Mouse (Mus musculus) naive thymus-derived CD4-positive, alpha-beta T cell, adult 2 months (primary cell): Measurements from ENCODE around the gene Mansc4.

Experiments
- DNase-seq: peaks from one replicate; pipeline ENCODE4 v3.0.0-alpha.2; 2011; ENCODE audit warnings: low read depth

Mansc4 gene

DNA sequence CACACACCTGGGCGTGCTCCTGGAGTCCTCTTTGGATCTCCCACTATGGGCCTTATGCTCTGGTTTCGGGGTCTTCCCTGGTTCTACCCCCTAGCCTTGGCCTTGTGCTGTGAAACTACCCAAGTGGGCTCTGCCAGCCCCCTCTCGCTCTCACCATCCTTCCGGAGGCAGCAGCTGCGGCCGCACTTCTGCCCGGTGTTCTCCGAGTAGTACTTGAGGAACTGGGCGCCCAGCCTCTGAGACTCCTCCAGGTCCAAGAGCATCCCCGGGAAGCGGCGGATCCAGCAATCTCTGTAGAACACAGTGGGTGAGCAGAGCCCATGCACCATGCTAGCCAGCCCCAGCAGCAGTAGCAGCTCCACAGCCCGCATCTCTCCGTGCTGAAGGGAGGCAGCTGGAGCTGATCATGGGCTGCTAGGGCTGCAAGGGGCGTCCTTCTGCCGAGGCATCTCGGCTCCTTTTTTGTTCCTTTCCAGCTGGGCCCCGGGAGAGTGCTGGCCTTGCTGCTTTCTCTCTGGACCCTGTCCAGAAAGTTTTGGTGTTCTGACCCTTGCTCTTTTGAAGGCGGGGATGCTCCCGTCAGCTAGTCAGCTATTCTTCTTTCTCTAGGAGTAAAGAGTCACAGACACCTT is at the start of gene Mansc4:
Gene Mansc4 (minus strand): TSS at position 439 of the 632 bp plus-strand sequence.
- no peak for DNase-seq

DNA sequence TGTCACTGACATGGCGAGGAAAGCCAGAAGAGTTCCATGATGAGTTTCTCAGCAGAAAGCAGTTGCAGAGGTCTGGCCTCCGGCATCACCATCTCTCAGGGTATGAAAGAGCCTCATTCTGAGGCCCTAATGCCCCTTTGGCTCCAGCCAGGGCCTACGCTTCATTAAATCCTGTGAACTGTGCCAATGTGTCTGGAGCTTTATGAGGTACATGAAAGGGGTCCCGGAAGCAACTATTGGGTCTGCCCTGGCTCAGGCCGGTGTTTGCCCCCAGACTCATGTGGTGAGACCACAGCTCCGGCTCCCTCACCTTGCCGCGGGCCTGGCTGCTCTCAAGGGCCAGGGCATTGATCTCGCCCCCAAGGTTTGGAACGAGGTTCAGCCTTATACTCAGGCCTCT is 40.4 kb upstream of the Mansc4 start:
- no peak for DNase-seq

DNA sequence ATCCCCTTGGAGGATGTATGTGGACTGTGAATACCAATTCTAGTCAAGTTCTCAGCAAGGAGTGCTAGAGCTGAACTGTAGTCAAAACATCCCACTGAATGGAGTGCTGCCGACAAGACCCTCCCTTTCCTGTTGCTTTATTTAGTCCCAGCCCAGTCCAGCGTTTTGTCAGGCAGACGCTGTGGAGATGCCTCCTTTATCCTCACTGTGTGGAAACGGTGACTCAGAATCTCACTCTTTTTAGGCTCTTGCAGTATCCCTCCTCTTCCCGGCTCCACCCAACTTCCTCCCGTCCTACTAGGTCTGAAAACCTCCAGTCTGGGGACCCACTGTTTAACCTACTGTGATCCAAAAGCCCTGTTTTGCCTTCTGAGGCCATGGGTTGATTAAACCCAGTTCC is 34.5 kb upstream of the Mansc4 start:
- DNase-seq = no peak

DNA sequence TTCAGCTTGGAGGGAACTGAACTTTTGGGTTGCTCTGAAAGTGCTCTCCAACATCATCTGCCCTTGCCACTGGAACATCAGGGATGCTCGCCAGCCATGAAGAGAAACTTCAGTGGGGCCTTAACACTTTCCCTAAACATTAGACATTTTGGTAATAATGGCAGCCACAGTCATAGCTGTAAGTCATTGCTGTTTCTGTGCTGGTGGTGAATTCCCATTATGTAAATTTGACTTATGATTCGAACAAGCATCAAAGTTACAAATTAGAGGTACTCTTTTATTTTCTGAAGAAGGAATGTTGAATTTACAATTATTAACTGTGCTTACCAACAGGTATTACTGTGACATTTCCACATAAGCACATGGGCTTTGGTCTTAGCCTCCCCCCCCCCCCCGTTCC is 31.4 kb upstream of the Mansc4 start:
- DNase-seq = no peak

DNA sequence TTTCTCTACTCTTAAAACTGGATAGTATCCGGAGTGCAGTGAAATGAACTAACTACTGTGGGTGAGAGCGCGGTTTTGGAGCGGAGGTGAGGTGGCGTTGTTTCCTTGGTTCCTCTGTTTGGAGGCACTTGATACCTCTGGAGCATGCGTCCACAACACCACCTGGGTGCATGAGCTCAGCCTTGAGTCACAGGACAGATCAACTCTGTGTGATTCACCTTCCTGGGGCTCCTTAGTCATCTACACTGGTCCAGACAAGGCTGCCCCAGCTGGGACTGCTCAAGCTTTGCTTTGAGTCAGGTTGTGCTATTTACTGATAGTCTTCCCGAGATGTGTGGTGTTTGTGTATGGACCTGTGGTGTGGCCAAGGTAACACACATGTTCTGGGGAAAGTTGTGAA is 30.9 kb upstream of the Mansc4 start:
- DNase-seq = no peak

DNA sequence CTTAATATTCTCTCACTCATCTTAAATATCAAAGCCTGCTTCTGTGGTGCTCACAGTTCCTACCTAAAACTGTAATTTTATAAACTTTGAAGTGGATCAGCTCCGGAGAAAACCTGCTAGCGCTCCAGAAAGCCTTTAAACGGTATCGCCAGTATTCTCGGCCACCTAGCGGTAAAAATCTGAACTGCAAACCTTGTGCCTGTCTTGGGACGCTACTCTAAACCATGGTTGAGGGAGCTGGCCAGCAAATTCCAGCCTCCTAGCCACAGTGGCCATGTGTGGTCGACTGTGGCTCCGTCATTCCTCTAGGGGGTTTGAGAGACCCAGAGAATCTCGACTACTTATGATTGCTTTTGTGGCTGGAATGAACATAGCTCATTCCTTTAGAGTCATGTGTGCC is 29.7 kb upstream of the Mansc4 start:
- DNase-seq = peak; percentile 83

DNA sequence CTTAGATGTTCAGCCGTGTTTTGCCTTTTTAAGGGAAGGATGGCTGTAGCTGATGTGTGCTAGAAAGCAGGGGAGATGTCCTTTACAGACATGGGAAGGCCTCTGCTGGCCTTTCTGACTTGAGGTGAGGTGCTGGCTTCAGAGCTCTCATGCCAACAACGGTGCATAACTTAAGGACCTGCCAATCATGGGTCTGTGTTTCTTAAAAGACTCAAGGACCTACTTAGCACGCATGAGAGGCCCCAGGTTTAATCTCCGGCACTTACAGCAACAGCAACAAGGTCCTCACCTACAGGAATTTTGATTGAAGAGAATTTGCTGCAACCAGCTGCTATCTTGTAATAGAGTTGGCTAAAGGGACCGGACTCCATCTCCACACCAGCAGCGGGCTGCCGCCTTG is 22.5 kb upstream of the Mansc4 start:
- DNase-seq = no peak

DNA sequence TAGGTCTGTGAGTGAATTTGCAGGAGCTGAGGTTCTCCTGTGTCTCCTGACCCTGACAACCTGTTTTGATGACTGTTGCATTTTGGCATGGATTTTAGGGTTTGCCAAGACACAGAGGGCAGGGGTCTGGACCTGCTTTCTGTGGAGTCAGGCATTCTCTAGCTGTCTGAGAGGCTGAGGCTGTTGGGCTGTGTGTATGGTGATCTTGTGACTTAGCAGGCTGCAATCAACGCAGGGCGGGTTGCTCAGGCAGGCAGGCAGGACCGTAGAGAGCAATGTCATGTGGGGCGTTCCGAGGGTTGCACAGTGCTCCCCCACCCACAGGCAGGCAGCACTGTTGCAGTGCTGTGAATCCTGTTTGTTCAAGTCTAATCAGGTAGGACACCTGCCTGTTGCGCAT is 19.9 kb upstream of the Mansc4 start:
- DNase-seq = no peak

DNA sequence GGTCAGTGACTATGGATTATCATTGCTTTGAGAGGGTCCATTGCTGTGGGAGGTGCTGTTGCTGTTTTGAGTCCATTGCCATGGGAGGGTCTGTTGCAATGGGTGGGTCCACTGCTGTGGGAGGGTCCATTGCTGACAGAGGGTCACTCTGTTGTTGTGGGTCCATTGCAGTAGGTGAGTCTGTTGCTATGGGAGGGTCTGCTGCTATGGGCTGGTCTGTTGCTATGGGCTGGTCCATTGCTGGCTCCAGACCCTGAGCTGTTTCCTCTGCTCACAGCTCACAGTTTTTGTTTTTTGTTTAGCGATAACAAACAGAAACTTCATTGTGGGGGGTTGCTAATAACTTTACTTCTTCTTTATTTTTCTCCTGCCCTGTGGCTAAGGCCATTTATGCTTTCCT is 18.7 kb upstream of the Mansc4 start:
- DNase-seq = no peak

DNA sequence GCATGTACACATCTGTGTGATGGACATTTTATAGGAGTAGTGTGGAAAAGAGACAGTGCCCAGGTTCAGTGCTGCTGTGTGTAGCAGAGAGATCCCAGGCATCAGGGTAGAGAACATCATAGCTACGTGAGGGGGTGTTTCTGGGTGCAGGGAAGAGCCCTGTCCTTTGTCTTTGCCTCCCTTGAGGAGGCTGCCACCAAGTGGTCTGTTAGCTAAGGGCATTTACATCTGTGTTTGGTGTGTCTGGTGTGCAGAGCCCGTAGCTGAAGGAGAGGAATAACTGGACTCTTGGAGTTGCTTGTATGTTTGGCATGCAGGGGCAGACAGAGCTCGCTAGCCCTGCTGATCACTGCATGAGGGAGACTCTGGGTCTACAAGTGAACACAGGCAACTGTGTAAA is 15.5 kb upstream of the Mansc4 start:
- DNase-seq = peak; percentile 54

DNA sequence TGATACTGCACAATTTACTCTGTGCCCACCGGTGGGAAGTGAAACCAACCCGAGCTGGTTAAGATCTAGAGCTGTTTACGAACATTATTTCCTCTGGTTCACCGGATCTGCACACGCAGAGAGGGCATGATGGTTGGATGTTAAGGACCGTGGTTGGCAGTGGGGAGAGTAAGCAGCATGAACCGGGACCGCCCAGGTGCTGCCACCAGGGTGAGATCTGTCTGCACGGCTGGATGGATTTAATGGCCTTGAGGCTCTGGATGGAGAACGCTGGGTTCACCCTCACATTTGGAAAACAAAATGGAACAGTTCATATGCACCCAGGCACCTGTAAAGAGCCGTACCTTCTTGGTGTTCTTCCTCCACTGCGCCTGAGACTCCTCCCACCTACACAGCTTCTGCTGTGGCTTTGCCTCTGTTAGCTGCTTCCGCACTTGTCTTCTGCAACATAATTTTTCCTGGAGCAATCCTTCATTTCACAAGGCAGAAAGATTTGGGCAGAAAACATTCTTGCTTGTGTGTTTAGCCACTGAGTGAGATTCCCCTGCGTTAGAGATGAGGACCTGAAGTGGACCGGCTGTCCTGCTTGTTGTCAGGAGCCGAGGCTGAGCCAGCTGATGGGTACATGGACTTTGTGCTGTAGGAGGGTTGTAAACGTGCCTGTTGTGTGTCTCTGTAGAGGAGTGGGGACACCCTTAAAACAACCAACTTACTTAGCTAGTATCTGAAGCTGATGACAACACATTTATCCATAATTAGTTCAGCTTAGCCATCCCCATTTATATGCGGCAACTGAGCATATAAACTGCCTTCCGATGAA is 12.8 kb upstream of the Mansc4 start:
- peak; percentile 82 for DNase-seq

DNA sequence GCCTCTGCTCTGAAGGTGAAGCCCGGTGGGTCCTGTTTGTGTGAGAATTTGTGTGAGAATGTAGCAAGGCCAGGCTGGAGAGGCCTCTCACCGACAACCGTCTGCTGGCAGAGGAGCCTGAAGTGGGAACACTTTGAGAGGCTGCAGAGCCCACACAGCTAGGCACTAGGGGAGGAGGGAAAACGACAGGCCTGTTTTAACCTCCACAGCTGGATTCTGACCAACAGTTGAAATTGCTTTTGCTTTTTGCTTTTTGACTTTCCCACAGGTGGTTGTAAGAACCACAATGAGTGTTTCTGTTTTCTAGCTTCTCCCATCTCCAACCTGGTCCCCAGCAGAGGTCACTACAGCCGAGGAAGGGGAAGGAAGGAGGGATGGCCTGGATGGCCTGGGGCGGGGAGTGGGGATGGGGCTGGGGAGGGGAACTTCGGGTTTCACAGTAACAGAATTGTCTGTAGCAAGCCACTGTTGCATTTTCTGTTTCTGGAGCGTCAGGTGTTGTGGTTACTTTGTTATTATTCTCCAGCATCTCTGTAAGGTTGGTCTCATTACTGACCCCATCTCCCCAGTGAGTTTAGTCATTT is 10.6 kb upstream of the Mansc4 start:
- DNase-seq = no peak

DNA sequence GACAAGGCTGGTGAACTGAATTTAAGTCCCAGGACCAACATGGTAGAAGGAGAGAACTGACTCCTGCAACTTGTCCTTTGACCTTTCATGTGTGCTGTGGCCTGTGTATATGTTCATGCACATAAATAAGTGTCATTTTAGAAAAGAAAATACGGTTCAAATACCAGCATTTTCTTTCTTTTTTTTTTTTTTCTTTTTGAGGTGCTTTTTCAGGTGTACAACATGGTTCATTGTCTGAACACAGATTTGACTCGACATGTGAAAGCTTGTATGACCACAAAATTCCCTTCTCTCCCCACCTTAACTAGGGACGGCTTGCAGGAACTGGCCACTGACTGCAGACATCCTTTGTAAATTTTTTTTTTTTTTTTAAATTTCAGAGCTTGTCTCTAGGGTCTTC is 10.1 kb upstream of the Mansc4 start:
- no peak for DNase-seq

DNA sequence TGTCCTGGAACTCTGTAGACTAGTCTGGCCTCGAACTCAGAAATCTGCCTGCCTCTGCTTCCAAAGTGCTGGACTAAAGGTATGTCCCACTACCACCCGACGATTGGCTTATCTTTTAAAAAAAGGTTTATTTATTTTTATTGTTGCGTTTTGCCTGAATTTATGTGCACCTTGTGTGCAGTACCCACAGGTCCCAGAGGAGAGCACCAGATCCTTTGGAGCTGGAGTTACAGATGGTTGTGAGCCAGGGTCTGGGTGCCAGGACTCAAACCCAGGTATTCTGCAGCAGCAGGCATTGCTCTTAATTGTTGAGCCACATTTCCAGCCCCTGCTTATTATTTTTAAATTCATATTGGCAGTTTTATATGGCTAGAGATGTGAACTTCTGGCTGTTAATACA is 9.3 kb upstream of the Mansc4 start:
- no peak for DNase-seq

DNA sequence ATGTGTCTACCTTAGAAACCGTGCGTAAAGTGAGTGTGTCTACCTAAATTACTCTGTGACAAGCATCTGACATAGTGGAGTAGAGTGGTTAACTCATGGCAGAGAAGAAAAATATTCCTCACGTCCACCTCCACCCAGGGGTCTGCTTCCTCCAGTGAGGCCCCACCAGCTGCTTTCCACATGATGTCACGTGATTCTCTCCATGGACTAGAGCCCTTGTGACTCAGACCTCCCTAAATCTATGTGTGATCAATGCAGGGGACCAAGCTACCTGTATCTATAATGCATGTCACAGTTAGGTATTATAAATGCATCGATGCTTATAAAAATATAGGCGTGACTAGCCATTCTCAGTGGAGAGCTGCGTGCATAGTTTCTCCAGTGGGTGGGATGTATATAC is 7.9 kb upstream of the Mansc4 start:
- DNase-seq = no peak

DNA sequence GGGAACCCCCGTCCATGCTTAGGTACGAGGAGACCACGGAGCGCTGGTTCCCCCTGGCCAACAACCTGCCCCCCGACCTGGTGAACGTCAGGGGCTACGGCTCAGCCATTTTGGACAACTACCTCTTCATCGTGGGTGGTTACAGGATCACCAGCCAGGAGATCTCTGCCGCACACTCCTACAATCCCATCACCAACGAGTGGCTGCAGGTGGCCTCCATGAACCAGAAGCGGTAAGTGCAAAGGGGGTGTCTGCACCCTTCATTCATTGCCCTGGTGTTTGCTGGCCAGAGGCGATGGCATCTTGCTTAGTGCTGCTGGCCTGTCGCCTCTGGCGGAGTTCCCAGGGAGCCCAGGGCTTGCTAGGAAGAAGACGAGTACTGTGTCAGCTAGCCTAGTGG is 5.3 kb upstream of the Mansc4 start:
- DNase-seq = no peak

DNA sequence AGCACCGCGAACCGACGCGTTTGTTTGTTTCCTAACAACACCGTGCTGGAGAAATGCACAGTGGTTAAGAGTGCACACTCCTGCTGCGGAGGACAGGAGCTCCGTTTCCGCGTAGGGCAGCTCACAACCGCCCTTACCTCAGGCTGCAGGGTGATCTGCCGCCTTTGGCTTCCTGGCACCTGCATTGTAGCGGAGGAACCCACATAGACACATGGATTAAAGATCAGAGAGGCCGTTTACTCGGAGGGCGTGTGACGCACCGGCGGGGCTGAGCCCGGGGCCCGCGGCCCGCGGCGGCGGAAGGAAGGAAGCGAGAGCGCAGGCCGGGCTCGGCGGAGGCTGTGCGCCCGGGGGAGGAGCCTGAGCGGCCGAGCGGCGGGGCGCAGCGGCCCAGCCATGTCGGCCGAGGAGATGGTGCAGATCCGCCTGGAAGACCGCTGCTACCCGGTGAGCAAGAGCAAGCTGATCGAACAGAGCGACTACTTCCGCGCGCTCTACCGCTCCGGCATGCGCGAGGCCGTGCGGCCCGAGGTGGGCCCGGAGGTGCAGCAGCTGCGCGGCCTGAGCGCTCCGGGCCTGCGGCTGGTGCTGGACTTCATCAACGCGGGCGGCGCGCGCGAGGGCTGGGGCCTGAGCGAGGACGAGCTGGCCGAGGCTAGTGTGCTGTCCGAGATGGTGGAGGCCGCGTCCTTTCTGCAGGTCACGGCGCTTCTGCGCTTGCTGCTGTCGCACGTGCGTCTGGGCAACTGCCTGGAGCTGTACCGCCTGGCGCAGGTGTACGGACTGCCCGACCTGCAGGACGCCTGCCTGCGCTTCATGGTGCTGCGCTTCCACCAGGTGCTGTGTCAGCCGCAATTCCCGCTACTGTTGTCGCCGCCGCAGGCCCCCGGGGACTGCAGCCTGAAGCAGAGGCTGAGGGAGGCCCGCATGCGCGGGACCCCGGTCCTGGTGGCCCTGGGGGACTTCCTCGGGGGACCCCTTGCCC is 4.6 kb upstream of the Mansc4 start, which contains the start of gene Klhl42:
Gene Klhl42 (plus strand): TSS at position 244 of the 985 bp plus-strand sequence.
- DNase-seq = peak; percentile 90

DNA sequence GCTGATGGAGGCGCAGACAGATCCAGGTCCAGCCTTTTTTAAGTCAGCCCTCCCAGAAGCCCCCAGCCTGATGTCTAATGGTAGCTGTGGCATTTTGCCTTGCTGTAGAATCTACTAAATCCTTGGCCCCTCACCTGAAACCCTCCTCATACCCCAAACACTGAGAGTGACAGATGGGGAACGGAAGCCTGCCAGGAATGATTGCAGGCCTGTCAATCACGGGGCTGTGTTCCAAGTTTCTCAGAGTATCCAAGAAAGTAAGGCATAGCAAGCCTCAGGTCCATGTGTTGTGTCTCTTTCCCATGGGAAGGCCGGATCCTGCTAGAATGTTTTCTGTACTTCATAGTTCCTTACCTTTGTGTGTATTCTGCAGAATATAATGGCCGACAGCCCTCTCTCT is 3.4 kb upstream of the Mansc4 start:
- no peak for DNase-seq

DNA sequence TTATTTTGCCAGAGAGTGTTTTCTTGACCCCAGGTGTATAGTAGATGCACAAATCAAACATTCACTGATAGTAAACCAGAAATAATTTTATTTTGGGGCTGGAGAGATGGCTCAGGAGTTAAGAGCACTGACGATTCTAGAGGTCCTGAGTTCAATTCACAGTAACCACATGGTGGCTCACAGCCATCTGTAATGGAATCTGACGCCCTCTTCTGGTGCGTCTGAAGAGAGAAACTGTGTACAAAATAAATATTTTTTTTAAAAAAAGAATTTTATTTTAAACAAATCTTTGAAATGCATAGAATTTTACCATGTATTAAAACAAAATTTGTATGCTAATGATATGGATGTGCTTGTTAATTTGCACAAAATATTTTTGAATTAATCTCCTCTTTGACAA is 1.7 kb upstream of the Mansc4 start:
- DNase-seq = no peak

DNA sequence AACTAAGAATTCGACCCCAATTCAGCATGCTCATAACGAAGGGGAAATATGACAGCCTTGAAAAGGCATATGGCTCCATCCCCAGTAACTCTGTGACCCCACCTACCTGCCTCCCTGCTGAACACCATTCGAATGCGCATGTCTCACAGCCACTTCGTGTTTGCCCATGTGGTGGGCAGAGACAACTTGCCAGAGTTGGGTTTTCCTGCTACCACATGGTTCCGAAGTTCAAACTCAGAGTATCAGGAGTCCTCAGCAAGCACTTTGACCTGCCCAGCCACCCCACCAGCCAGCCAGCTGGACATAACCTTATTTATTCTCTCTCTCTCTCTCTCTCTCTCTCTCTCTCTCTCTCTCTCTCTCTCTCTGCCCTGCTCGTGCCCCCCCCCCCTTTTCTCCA is 904 bp upstream of the Mansc4 start:
- no peak for DNase-seq

DNA sequence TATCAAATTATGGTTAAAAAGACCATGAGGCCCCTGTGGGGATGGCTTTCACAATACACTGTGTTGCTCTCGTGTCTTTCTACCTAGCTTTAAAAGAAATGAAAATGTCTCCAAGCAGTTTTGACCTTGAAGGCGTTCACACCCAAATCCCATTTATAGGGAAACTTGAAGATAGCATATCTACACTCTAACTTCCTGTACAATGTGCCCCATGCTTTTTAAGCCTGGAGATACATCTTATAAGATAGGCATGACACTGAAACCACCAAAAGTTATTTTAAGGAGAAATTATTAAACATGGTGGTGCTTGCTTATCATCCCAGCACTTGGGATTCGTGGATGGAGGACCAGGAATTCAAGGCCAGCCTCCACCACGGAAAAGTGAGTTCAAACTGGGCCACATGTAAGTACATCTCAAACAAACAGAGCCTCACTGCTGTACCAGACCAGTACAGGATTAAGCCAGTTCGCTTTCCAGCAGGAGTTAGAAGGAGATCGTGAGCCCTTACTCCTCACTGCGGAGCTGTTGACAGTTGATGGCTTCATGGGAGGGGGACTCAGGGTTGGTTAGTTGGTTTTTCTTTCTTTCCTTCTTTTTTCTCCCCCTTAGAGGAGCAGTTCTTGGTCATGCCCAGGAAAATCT is 1.3 kb downstream of the Mansc4 start:
- DNase-seq = no peak

DNA sequence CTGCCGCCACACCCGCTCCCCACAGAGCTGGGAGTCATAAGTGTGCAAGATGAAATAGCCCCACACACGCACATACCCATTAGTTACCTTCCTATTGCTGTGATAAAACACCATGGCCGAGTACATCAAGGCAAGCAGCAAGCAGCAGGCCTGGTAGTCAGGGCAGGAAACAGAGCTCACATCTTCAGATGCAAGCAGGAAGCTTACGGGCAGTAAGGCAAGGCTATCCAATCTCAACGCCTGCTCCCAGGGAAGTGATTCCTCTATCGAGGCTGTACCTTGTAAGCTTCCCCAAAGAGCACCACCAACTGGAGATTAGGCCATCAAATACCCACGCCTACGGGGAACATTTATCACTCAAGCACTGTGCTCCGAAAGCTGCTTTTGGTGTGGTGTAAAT is 6.9 kb downstream of the Mansc4 start:
- DNase-seq = no peak
